ENCODE assay signal across 8 mouse cellular contexts in the genomic region with DNA sequence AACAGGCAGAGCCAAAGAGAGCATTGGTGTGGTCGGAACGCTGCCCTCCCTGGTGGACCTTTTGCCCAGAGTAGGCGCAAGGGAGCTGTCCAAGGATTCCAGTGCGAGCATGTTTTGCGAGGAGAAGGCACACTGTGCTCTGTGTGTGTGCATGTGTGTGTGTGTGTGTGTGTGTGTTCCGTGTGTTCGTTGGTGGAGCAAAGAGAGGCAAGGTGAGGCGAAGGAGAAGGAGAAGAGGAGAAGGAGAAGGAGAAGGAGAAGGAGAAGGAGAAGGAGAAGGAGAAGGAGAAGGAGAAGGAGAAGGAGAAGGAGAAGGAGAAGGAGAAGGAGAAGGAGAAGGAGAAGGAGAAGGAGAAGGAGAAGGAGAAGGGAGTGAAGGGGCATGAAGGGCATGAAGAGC.
DNase-seq lines count a peak whose midpoint lies in the region.

No protein-coding gene starts in this region.

- peak; percentile 9 to 71 for DNase-seq in adrenal gland, adult (ENCODE audit: inconsistent age in 2 of 2, low spot score in 1 of 2)
- DNase-seq in cerebellum, adult 11-12 months, result peak; percentile 34
- DNase-seq in cerebellum, adult 9-10 months, result peak; percentile 50
- DNase-seq in cerebellum, adult 9-11 months, result peak; percentile 42
- peak; percentile 94 for DNase-seq in heart, adult 11 months
- DNase-seq in heart, adult 9 months (ENCODE audit: low spot score in 2 of 2), result peak; percentile 1 to 4
- DNase-seq in kidney, adult 9 months, result peak; percentile 10
- DNase-seq in layer of hippocampus, adult 11-12 months (ENCODE audit: low spot score), result peak; percentile 2

Comparison
In these comparisons a context has a peak if more than half of its experiments do, and no peak if none do; other contexts are left out.
1. Peak in every context shown above with its lines: DNase-seq.
2. DNase-seq: peak in every context shown above with its lines; median percentile 94 in heart, adult 11 months; 50 in cerebellum, adult 9-10 months; 42 in cerebellum, adult 9-11 months; 40 in adrenal gland, adult; 34 in cerebellum, adult 11-12 months; 10 in kidney, adult 9 months; 2 in heart, adult 9 months; 2 in layer of hippocampus, adult 11-12 months.